Mouse (Mus musculus): ENCODE measurements around the gene Pde7b. TPM values are rescaled to one million over a fixed set of nuclear protein-coding genes. Genes with fewer than 3 reads are reported as not detected.

The Pde7b gene
- polyA plus RNA-seq, 1 experiment from 2014 or later = 12.1 TPM

- H3K4me1 ChIP-seq (ENCODE audit: control insufficient read depth, insufficient read depth, low read length) = peaks cover 5% of the 10 kb centered on the region
- H3K4me3 ChIP-seq (ENCODE audit: low read depth, low read length) = no peak overlapping the region
- H3K9me3 ChIP-seq (replicated peaks; ENCODE audit: control insufficient read depth, low read length) = no peaks in the 10 kb centered on the region
- no peaks in the 10 kb centered on the region for H3K27me3 ChIP-seq (ENCODE audit: control insufficient read depth, insufficient read depth, low read length)
- WGBS (ENCODE audit: insufficient replicate concordance) = 80% methylated on average over 10 of the region's 10 CpGs
- H3K9ac ChIP-seq (ENCODE audit: low read depth, low read length) = no peak overlapping the region
- H3K27ac ChIP-seq (ENCODE audit: low read depth, low read length) = no peak overlapping the region
- H3K36me3 ChIP-seq (ENCODE audit: control insufficient read depth, insufficient read depth, low read length) = no peaks in the 10 kb centered on the region
- no peak overlapping the region for H3K4me2 ChIP-seq
- no peak for ATAC-seq (replicated peaks; ENCODE audit: insufficient number of reproducible peaks, low FRiP score, low TSS enrichment)
These were observed 55.4 kb downstream of the Pde7b start for GRCm38 (mm10) chr10:20669467-20669866.

- Histone ChIP-seq H3K9ac (ENCODE audit: low read depth, low read length) (no peak overlapping the region), H3K36me3 (ENCODE audit: control insufficient read depth, insufficient read depth, low read length) (no peaks in the 10 kb centered on the region), H3K4me3 (ENCODE audit: low read depth, low read length) (no peak overlapping the region), H3K4me2 (no peak overlapping the region), H3K9me3 (replicated peaks; ENCODE audit: control insufficient read depth, low read length) (no peaks in the 10 kb centered on the region), H3K4me1 (ENCODE audit: control insufficient read depth, insufficient read depth, low read length) (peaks cover 5% of the 10 kb centered on the region; the same call in 1 of the 2 replicates), H3K27me3 (ENCODE audit: control insufficient read depth, insufficient read depth, low read length) (no peaks in the 10 kb centered on the region), H3K27ac (ENCODE audit: low read depth, low read length) (no peak overlapping the region)
- no peak for ATAC-seq (replicated peaks; ENCODE audit: insufficient number of reproducible peaks, low FRiP score, low TSS enrichment)
- WGBS (ENCODE audit: insufficient replicate concordance) = 66% methylated on average over 4 of the region's 4 CpGs
These were observed 56.3 kb downstream of the Pde7b start for GRCm38 (mm10) chr10:20668577-20668976.

- H3K27me3 ChIP-seq (ENCODE audit: control insufficient read depth, insufficient read depth, low read length) = no peaks in the 10 kb centered on the region
- no peaks in the 10 kb centered on the region for H3K4me1 ChIP-seq (ENCODE audit: control insufficient read depth, insufficient read depth, low read length)
- no peak overlapping the region for H3K9ac ChIP-seq (ENCODE audit: low read depth, low read length)
- H3K9me3 ChIP-seq (replicated peaks; ENCODE audit: control insufficient read depth, low read length) = no peaks in the 10 kb centered on the region
- no peak overlapping the region for H3K27ac ChIP-seq (ENCODE audit: low read depth, low read length)
- WGBS (ENCODE audit: insufficient replicate concordance) = 40% methylated on average over 2 of the region's 2 CpGs
- no peak overlapping the region for H3K4me3 ChIP-seq (ENCODE audit: low read depth, low read length)
- no peaks in the 10 kb centered on the region for H3K36me3 ChIP-seq (ENCODE audit: control insufficient read depth, insufficient read depth, low read length)
- H3K4me2 ChIP-seq = no peak overlapping the region
- ATAC-seq (replicated peaks; ENCODE audit: insufficient number of reproducible peaks, low FRiP score, low TSS enrichment) = no peak
These were observed 58.2 kb downstream of the Pde7b start for GRCm38 (mm10) chr10:20666655-20667054.

- no peak for ATAC-seq (replicated peaks; ENCODE audit: insufficient number of reproducible peaks, low FRiP score, low TSS enrichment)
- no peaks in the 10 kb centered on the region for H3K4me1 ChIP-seq (ENCODE audit: control insufficient read depth, insufficient read depth, low read length)
- no peak overlapping the region for H3K27ac ChIP-seq (ENCODE audit: low read depth, low read length)
- H3K4me3 ChIP-seq (ENCODE audit: low read depth, low read length) = no peak overlapping the region
- WGBS (ENCODE audit: insufficient replicate concordance) = 82% methylated on average over 7 of the region's 7 CpGs
- H3K9ac ChIP-seq (ENCODE audit: low read depth, low read length) = no peak overlapping the region
- H3K4me2 ChIP-seq = no peak overlapping the region
- H3K36me3 ChIP-seq (ENCODE audit: control insufficient read depth, insufficient read depth, low read length) = no peaks in the 10 kb centered on the region
- H3K27me3 ChIP-seq (ENCODE audit: control insufficient read depth, insufficient read depth, low read length) = no peaks in the 10 kb centered on the region
- H3K9me3 ChIP-seq (replicated peaks; ENCODE audit: control insufficient read depth, low read length) = no peaks in the 10 kb centered on the region
These were observed 61.9 kb downstream of the Pde7b start for GRCm38 (mm10) chr10:20662951-20663350.

- Histone ChIP-seq H3K4me2 (no peak overlapping the region), H3K27ac (ENCODE audit: low read depth, low read length) (no peak overlapping the region), H3K9ac (ENCODE audit: low read depth, low read length) (no peak overlapping the region), H3K4me3 (ENCODE audit: low read depth, low read length) (no peak overlapping the region), H3K9me3 (replicated peaks; ENCODE audit: control insufficient read depth, low read length) (no peaks in the 10 kb centered on the region), H3K36me3 (ENCODE audit: control insufficient read depth, insufficient read depth, low read length) (no peaks in the 10 kb centered on the region), H3K4me1 (ENCODE audit: control insufficient read depth, insufficient read depth, low read length) (no peaks in the 10 kb centered on the region), H3K27me3 (ENCODE audit: control insufficient read depth, insufficient read depth, low read length) (no peaks in the 10 kb centered on the region)
- WGBS (ENCODE audit: insufficient replicate concordance) = 75% methylated on average over 5 of the region's 5 CpGs
- ATAC-seq (replicated peaks; ENCODE audit: insufficient number of reproducible peaks, low FRiP score, low TSS enrichment) = no peak
These were observed 63.2 kb downstream of the Pde7b start for GRCm38 (mm10) chr10:20661684-20662083.

- WGBS (ENCODE audit: insufficient replicate concordance) = 64% methylated on average over 4 of the region's 4 CpGs
- no peak overlapping the region for H3K27ac ChIP-seq (ENCODE audit: low read depth, low read length)
- no peak overlapping the region for H3K4me2 ChIP-seq
- no peak overlapping the region for H3K4me3 ChIP-seq (ENCODE audit: low read depth, low read length)
- ATAC-seq (replicated peaks; ENCODE audit: insufficient number of reproducible peaks, low FRiP score, low TSS enrichment) = no peak
- no peaks in the 10 kb centered on the region for H3K36me3 ChIP-seq (ENCODE audit: control insufficient read depth, insufficient read depth, low read length)
- no peaks in the 10 kb centered on the region for H3K9me3 ChIP-seq (replicated peaks; ENCODE audit: control insufficient read depth, low read length)
- no peak overlapping the region for H3K9ac ChIP-seq (ENCODE audit: low read depth, low read length)
- H3K27me3 ChIP-seq (ENCODE audit: control insufficient read depth, insufficient read depth, low read length) = no peaks in the 10 kb centered on the region
- H3K4me1 ChIP-seq (ENCODE audit: control insufficient read depth, insufficient read depth, low read length) = no peaks in the 10 kb centered on the region
These were observed 65.2 kb downstream of the Pde7b start for GRCm38 (mm10) chr10:20659718-20660117.

- Histone ChIP-seq H3K27ac (ENCODE audit: low read depth, low read length) (no peak overlapping the region), H3K36me3 (ENCODE audit: control insufficient read depth, insufficient read depth, low read length) (no peaks in the 10 kb centered on the region), H3K27me3 (ENCODE audit: control insufficient read depth, insufficient read depth, low read length) (no peaks in the 10 kb centered on the region), H3K4me2 (no peak overlapping the region), H3K9me3 (replicated peaks; ENCODE audit: control insufficient read depth, low read length) (no peaks in the 10 kb centered on the region), H3K4me1 (ENCODE audit: control insufficient read depth, insufficient read depth, low read length) (no peaks in the 10 kb centered on the region), H3K4me3 (ENCODE audit: low read depth, low read length) (no peak overlapping the region), H3K9ac (ENCODE audit: low read depth, low read length) (no peak overlapping the region)
- 80% methylated on average over 7 of the region's 7 CpGs for WGBS (ENCODE audit: insufficient replicate concordance)
- no peak for ATAC-seq (replicated peaks; ENCODE audit: insufficient number of reproducible peaks, low FRiP score, low TSS enrichment)
These were observed 65.6 kb downstream of the Pde7b start for GRCm38 (mm10) chr10:20659268-20659667.

GRCm38 (mm10) chr10:20658716-20659115 lies 66.2 kb downstream of the Pde7b start:
- Histone ChIP-seq H3K4me1 (ENCODE audit: control insufficient read depth, insufficient read depth, low read length) (no peaks in the 10 kb centered on the region), H3K27me3 (ENCODE audit: control insufficient read depth, insufficient read depth, low read length) (no peaks in the 10 kb centered on the region), H3K27ac (ENCODE audit: low read depth, low read length) (no peak overlapping the region), H3K4me2 (no peak overlapping the region), H3K9me3 (replicated peaks; ENCODE audit: control insufficient read depth, low read length) (no peaks in the 10 kb centered on the region), H3K9ac (ENCODE audit: low read depth, low read length) (no peak overlapping the region), H3K36me3 (ENCODE audit: control insufficient read depth, insufficient read depth, low read length) (no peaks in the 10 kb centered on the region), H3K4me3 (ENCODE audit: low read depth, low read length) (no peak overlapping the region)
- 81% methylated on average over 7 of the region's 7 CpGs for WGBS (ENCODE audit: insufficient replicate concordance)
- no peak for ATAC-seq (replicated peaks; ENCODE audit: insufficient number of reproducible peaks, low FRiP score, low TSS enrichment)

GRCm38 (mm10) chr10:20657316-20658081 lies 67.4 kb downstream of the Pde7b start:
- H3K4me2 ChIP-seq = no peak overlapping the region
- no peak overlapping the region for H3K9ac ChIP-seq (ENCODE audit: low read depth, low read length)
- no peak for ATAC-seq (replicated peaks; ENCODE audit: insufficient number of reproducible peaks, low FRiP score, low TSS enrichment)
- no peaks in the 10 kb centered on the region for H3K9me3 ChIP-seq (replicated peaks; ENCODE audit: control insufficient read depth, low read length)
- H3K36me3 ChIP-seq (ENCODE audit: control insufficient read depth, insufficient read depth, low read length) = no peaks in the 10 kb centered on the region
- no peak overlapping the region for H3K4me3 ChIP-seq (ENCODE audit: low read depth, low read length)
- H3K27me3 ChIP-seq (ENCODE audit: control insufficient read depth, insufficient read depth, low read length) = no peaks in the 10 kb centered on the region
- 0 out of 2 replicates have a peak overlapping the region, but pooled peaks have one; percentile 16 for H3K27ac ChIP-seq (ENCODE audit: low read depth, low read length)
- 48% methylated on average over 12 of the region's 12 CpGs for WGBS (ENCODE audit: insufficient replicate concordance)
- no peaks in the 10 kb centered on the region for H3K4me1 ChIP-seq (ENCODE audit: control insufficient read depth, insufficient read depth, low read length)
